Mouse (Mus musculus) hindbrain, embryonic 10.5 days (tissue): ENCODE measurements at regions not wholly inside any gene's neighbourhood (a gene's known extent, or its start where the extent isn't known, plus 50 kb on each side); places are given as distances from the start of the nearest gene placed in this dataset.
A peak's percentile ranks its signal among the peaks of the same experiment; 100 is the strongest.
"Not testable (repeated sequence)": the region's sequence is repeated elsewhere in the genome, so short reads cannot be mapped to it uniquely, and the experiment has no call there.

Experiments
- DNase-seq: peaks from one replicate; pipeline ENCODE4 v3.0.0-alpha.2; 2017; ENCODE audit warnings: low spot score
- H3K27ac ChIP-seq: fragments of 300-500 bp; sonication (generic); 2 replicates; pipeline ENCODE4 v1.5.1; 2016; ENCODE audit warnings: mild to moderate bottlenecking, moderate library complexity
- H3K27me3 ChIP-seq: fragments of 300-500 bp; sonication (generic); 2 replicates; pipeline ENCODE4 v1.6.1; 2016; ENCODE audit warnings: mild to moderate bottlenecking; ENCODE audit not compliant: poor library complexity, insufficient read depth, severe bottlenecking
- H3K36me3 ChIP-seq: fragments of 300-500 bp; sonication (generic); 2 replicates; pipeline ENCODE4 v1.6.1; 2016; ENCODE audit warnings: mild to moderate bottlenecking, moderate library complexity
- H3K4me1 ChIP-seq: fragments of 300-500 bp; sonication (generic); replicated peaks from 2 replicates; pipeline ENCODE4 v1.6.1; 2016; ENCODE audit warnings: mild to moderate bottlenecking
- H3K4me3 ChIP-seq: fragments of 300-500 bp; sonication (generic); 2 replicates; pipeline ENCODE4 v1.5.1; 2016; ENCODE audit warnings: mild to moderate bottlenecking, moderate library complexity
- H3K9me3 ChIP-seq: fragments of 300-500 bp; sonication (generic); 2 replicates; pipeline ENCODE4 v1.6.1; 2016; ENCODE audit warnings: mild to moderate bottlenecking, moderate library complexity
- WGBS: fragments of 180-500 bp; shearing (Covaris S2); methylation state at CpG from one replicate; pipeline ENCODE4 v1.1.7; 2016; 5-methylcytosine and 5-hydroxymethylcytosine counted together

- Histone ChIP-seq H3K36me3 (no peaks in the 10 kb centered on the region), H3K4me3 (no peak overlapping the region), H3K27me3 (no peaks in the 10 kb centered on the region), H3K9me3 (no peaks in the 10 kb centered on the region), H3K27ac (no peak overlapping the region), H3K4me1 (no peaks in the 10 kb centered on the region)
- no peak for DNase-seq
- WGBS = 85% methylated on average over 11 of the region's 11 CpGs
Measured at GRCm38 (mm10) chr14:104193198-104193597, 274.6 kb downstream of the Pou4f1 start.

- Histone ChIP-seq H3K9me3 (no peaks in the 10 kb centered on the region), H3K36me3 (no peaks in the 10 kb centered on the region), H3K27me3 (no peaks in the 10 kb centered on the region), H3K27ac (no peak overlapping the region), H3K4me3 (no peak overlapping the region), H3K4me1 (no peaks in the 10 kb centered on the region)
- DNase-seq = no peak
Measured at GRCm38 (mm10) chr14:104175122-104175521, 292.7 kb downstream of the Pou4f1 start.

GRCm38 (mm10) chr14:104146841-104147240, 302.6 kb upstream of the Ednrb start:
- H3K27ac ChIP-seq = no peak overlapping the region
- DNase-seq = peak; percentile 17
- 55% methylated on average over 5 of the region's 5 CpGs for WGBS
- H3K27me3 ChIP-seq = no peaks in the 10 kb centered on the region
- H3K4me1 ChIP-seq = peaks cover 4% of the 10 kb centered on the region; the same call in 1 of the 2 replicates
- no peaks in the 10 kb centered on the region for H3K36me3 ChIP-seq
- no peaks in the 10 kb centered on the region for H3K9me3 ChIP-seq
- no peak overlapping the region for H3K4me3 ChIP-seq

- H3K27me3 ChIP-seq = no peaks in the 10 kb centered on the region
- H3K36me3 ChIP-seq = no peaks in the 10 kb centered on the region
- no peaks in the 10 kb centered on the region for H3K9me3 ChIP-seq
- no peak overlapping the region for H3K4me3 ChIP-seq
- peak; percentile 8 for DNase-seq
- no peak overlapping the region for H3K27ac ChIP-seq
- peaks cover 4% of the 10 kb centered on the region; the same call in 1 of the 2 replicates for H3K4me1 ChIP-seq
- WGBS = 43% methylated on average over 5 of the region's 5 CpGs
Measured at GRCm38 (mm10) chr14:104145395-104145794, 301.2 kb upstream of the Ednrb start.

- no peak overlapping the region for H3K27ac ChIP-seq
- H3K4me3 ChIP-seq = no peak overlapping the region
- DNase-seq = no peak
- no peaks in the 10 kb centered on the region for H3K27me3 ChIP-seq
- WGBS = 82% methylated on average over 14 of the region's 14 CpGs
- no peaks in the 10 kb centered on the region for H3K4me1 ChIP-seq
- H3K9me3 ChIP-seq = no peaks in the 10 kb centered on the region
- H3K36me3 ChIP-seq = no peaks in the 10 kb centered on the region
Measured at GRCm38 (mm10) chr14:104114986-104115951, 271.1 kb upstream of the Ednrb start.

GRCm38 (mm10) chr14:104114182-104114581, 270.0 kb upstream of the Ednrb start:
- whole genome bisulfite sequencing = 72% methylated on average over 3 of the region's 3 CpGs
- H3K27ac ChIP-seq = no peak overlapping the region
- no peak for DNase-seq
- no peaks in the 10 kb centered on the region for H3K36me3 ChIP-seq
- H3K27me3 ChIP-seq = no peaks in the 10 kb centered on the region
- H3K9me3 ChIP-seq = no peaks in the 10 kb centered on the region
- no peak overlapping the region for H3K4me3 ChIP-seq
- no peaks in the 10 kb centered on the region for H3K4me1 ChIP-seq

GRCm38 (mm10) chr14:104113448-104113847, 269.2 kb upstream of the Ednrb start:
- Histone ChIP-seq H3K9me3 (no peaks in the 10 kb centered on the region), H3K4me1 (no peaks in the 10 kb centered on the region), H3K27ac (no peak overlapping the region), H3K27me3 (no peaks in the 10 kb centered on the region), H3K4me3 (no peak overlapping the region), H3K36me3 (no peaks in the 10 kb centered on the region)
- no peak for DNase-seq
- 71% methylated on average over 2 of the region's 2 CpGs for WGBS

- Histone ChIP-seq H3K36me3 (no peaks in the 10 kb centered on the region), H3K27ac (no peak overlapping the region), H3K27me3 (no peaks in the 10 kb centered on the region), H3K4me3 (no peak overlapping the region), H3K9me3 (no peaks in the 10 kb centered on the region), H3K4me1 (peaks cover 15% of the 10 kb centered on the region)
- WGBS = 63% methylated on average over 2 of the region's 2 CpGs
- DNase-seq = peak; percentile 29
Measured at GRCm38 (mm10) chr14:104086381-104086780, 242.2 kb upstream of the Ednrb start.

GRCm38 (mm10) chr14:104064199-104064598, 220.0 kb upstream of the Ednrb start:
- WGBS = 77% methylated on average over 1 of the region's 4 CpGs
- not testable (repeated sequence) for H3K4me3 ChIP-seq, DNase-seq, H3K36me3 ChIP-seq, H3K9me3 ChIP-seq, H3K4me1 ChIP-seq, H3K27me3 ChIP-seq, H3K27ac ChIP-seq

GRCm38 (mm10) chr14:104053697-104054096, 209.5 kb upstream of the Ednrb start:
- H3K9me3 ChIP-seq = no peaks in the 10 kb centered on the region
- no peak for DNase-seq
- no peak overlapping the region for H3K4me3 ChIP-seq
- WGBS = 81% methylated on average over 1 of the region's 1 CpGs
- H3K27me3 ChIP-seq = no peaks in the 10 kb centered on the region
- H3K27ac ChIP-seq = no peak overlapping the region
- H3K4me1 ChIP-seq = no peaks in the 10 kb centered on the region
- H3K36me3 ChIP-seq = no peaks in the 10 kb centered on the region

GRCm38 (mm10) chr14:104038628-104039325, 194.6 kb upstream of the Ednrb start:
- Histone ChIP-seq H3K4me1 (0 out of 2 replicates have a peak, but pooled peaks cover 11% of the 10 kb centered on the region), H3K27ac (no peak overlapping the region), H3K27me3 (0 out of 2 replicates have a peak, but pooled peaks cover 3% of the 10 kb centered on the region), H3K36me3 (no peaks in the 10 kb centered on the region), H3K9me3 (no peaks in the 10 kb centered on the region), H3K4me3 (no peak overlapping the region)
- WGBS = 10% methylated on average over 13 of the region's 13 CpGs
- peak; percentile 67 for DNase-seq

- H3K27me3 ChIP-seq = peaks cover 2% of the 10 kb centered on the region; the same call in 1 of the 2 replicates
- 48% methylated on average over 1 of the region's 1 CpGs for WGBS
- H3K9me3 ChIP-seq = no peaks in the 10 kb centered on the region
- H3K4me3 ChIP-seq = no peak overlapping the region
- H3K36me3 ChIP-seq = no peaks in the 10 kb centered on the region
- peaks cover 26% of the 10 kb centered on the region for H3K4me1 ChIP-seq
- no peak for DNase-seq
- no peak overlapping the region for H3K27ac ChIP-seq
Measured at GRCm38 (mm10) chr14:104033606-104034005, 189.4 kb upstream of the Ednrb start.
